Mouse (Mus musculus) lung, embryonic 15.5 days (tissue): ENCODE measurements at regions not wholly inside any gene's neighbourhood (a gene's known extent, or its start where the extent isn't known, plus 50 kb on each side); places are given as distances from the start of the nearest gene placed in this dataset.

Experiments used
- ATAC-seq: fragments of 200-750 bp; cut with Nextera tagmentation; 2 replicates; pipeline ENCODE4 v1.8.0; 2017; ENCODE audit warnings: moderate number of reproducible peaks, borderline replicate concordance; ENCODE audit not compliant: low FRiP score, low TSS enrichment; ENCODE audit errors: extremely low read depth
- H3K27ac ChIP-seq: fragments of 300-500 bp; sonication (generic); 2 replicates; pipeline ENCODE4 v1.5.1; 2015; ENCODE audit warnings: moderate library complexity, mild to moderate bottlenecking, inconsistent platforms
- H3K27me3 ChIP-seq: fragments of 300-500 bp; sonication (generic); 2 replicates; pipeline ENCODE4 v1.6.1; 2015; ENCODE audit warnings: inconsistent platforms
- H3K36me3 ChIP-seq: fragments of 300-500 bp; sonication (generic); 2 replicates; pipeline ENCODE4 v1.6.1; 2015; ENCODE audit warnings: inconsistent platforms
- H3K4me1 ChIP-seq: fragments of 300-500 bp; sonication (generic); 2 replicates; pipeline ENCODE4 v1.6.1; 2015; ENCODE audit warnings: inconsistent platforms
- H3K4me2 ChIP-seq: fragments of 300-500 bp; sonication (generic); 2 replicates; pipeline ENCODE4 v1.6.1; 2015; ENCODE audit warnings: inconsistent platforms, mild to moderate bottlenecking, moderate library complexity
- H3K4me3 ChIP-seq: fragments of 300-500 bp; sonication (generic); 2 replicates; pipeline ENCODE4 v1.5.1; 2015; ENCODE audit warnings: mild to moderate bottlenecking, inconsistent platforms
- H3K9ac ChIP-seq: fragments of 300-500 bp; sonication (generic); 2 replicates; pipeline ENCODE4 v1.6.1; 2015; ENCODE audit warnings: inconsistent platforms
- H3K9me3 ChIP-seq: fragments of 300-500 bp; sonication (generic); 2 replicates; pipeline ENCODE4 v1.6.1; 2016; ENCODE audit warnings: inconsistent platforms
- WGBS: fragments of 180-500 bp; shearing (Covaris S2); methylation state at CpG from one replicate; pipeline ENCODE4 v1.1.7; 2015; 5-methylcytosine and 5-hydroxymethylcytosine counted together

DNA sequence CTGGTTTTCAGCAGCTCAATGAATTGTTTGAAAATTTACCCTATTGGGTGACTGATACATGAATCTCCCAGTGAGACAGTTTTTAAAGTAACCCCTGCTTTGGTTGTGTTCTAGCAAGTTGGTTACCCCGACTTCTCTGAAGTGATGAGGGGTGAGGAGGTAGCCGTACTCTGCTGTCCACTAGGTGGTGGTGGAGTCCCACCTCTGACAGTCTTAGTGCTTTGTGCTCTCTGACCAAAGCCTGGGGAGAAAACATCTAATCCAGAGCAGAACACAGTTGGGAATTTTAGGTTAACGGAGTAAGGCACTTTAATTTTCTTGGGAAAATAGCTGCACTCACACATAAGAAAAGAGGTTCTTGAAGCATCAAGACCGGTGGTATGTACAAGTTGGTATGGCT, 624.1 kb downstream of the Ets1 start:
- H3K9me3 ChIP-seq, result no peaks in the 10 kb centered on the region
- no peak for ATAC-seq
- H3K4me2 ChIP-seq, result no peak overlapping the region
- no peaks in the 10 kb centered on the region for H3K4me1 ChIP-seq
- H3K4me3 ChIP-seq, result no peak overlapping the region
- no peak overlapping the region for H3K9ac ChIP-seq
- 22% methylated on average over 4 of the region's 4 CpGs for WGBS
- peaks cover 5% of the 10 kb centered on the region; the same call in 1 of the 2 replicates for H3K27me3 ChIP-seq
- no peaks in the 10 kb centered on the region for H3K36me3 ChIP-seq
- H3K27ac ChIP-seq, result no peak overlapping the region

DNA sequence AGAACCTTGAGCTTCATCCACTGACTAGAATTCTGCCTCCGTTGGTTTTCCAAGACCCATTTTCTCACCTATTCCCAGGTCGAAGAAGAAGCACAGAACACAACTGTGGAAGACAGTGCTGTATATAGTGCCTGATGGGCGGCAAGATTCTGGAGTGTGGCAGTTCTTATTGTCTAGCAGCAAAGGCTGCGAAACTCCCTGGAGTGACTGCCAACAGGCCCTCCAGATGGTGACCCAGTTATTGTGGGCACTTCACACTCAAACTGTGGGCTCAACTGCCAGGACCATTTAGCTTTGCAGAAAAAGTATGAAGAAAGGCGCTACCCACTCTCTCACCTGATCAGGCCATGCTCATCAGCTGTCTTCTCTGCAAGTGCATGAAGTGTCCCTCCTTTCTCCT, 653.4 kb downstream of the Ets1 start:
- Histone ChIP-seq H3K4me2 (no peak overlapping the region), H3K27ac (no peak overlapping the region), H3K4me1 (no peaks in the 10 kb centered on the region), H3K27me3 (no peaks in the 10 kb centered on the region), H3K9me3 (no peaks in the 10 kb centered on the region), H3K9ac (no peak overlapping the region), H3K4me3 (no peak overlapping the region), H3K36me3 (no peaks in the 10 kb centered on the region)
- ATAC-seq, result no peak
- 87% methylated on average over 5 of the region's 5 CpGs for WGBS

DNA sequence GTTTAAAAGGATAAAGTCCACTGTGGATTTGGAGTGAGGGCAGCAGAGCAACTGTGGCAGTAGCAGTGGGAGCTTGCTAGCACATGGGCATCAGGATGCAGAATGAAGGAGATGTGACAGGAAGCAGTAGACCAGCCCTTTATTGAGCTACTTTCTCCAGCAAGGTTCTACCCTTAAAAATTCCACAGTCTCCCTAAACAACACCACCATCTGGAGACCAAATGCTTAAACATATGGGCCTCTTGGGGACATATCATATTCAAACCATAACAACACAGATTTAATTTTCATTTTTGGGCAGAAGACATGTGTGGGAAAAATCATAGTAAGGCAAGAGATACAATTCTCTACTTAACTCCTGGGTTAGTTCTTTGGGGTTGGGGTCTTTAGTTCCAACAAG, 656.1 kb downstream of the Ets1 start:
- H3K9me3 ChIP-seq, result no peaks in the 10 kb centered on the region
- H3K27ac ChIP-seq, result no peak overlapping the region
- no peak overlapping the region for H3K9ac ChIP-seq
- H3K36me3 ChIP-seq, result no peaks in the 10 kb centered on the region
- no peak for ATAC-seq
- H3K4me2 ChIP-seq, result no peak overlapping the region
- no peak overlapping the region for H3K4me3 ChIP-seq
- H3K27me3 ChIP-seq, result no peaks in the 10 kb centered on the region
- no peaks in the 10 kb centered on the region for H3K4me1 ChIP-seq

DNA sequence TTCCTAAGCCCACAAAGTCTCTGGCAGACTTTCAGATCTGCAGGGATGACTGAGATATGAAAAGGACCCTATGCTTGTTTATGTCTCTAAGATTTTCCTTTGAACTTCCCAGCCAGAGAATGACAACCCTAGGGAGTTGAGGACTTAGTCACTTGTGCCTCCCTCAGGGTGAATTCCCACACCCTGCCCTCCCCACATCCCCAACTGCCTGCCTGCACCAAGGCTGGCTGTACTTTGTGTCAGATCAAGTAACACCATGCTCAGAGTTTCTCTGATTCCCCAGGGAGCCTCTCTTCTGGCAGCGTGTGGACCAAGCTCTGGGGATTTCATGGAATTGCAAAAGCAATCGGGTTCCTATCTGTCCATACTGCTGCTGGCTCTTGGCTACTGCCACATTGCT, 659.9 kb downstream of the Ets1 start:
- Histone ChIP-seq H3K27ac (no peak overlapping the region), H3K4me2 (no peak overlapping the region), H3K36me3 (no peaks in the 10 kb centered on the region), H3K4me3 (no peak overlapping the region), H3K4me1 (no peaks in the 10 kb centered on the region), H3K9ac (no peak overlapping the region), H3K27me3 (no peaks in the 10 kb centered on the region), H3K9me3 (no peaks in the 10 kb centered on the region)
- 8% methylated on average over 2 of the region's 2 CpGs for WGBS
- no peak for ATAC-seq

DNA sequence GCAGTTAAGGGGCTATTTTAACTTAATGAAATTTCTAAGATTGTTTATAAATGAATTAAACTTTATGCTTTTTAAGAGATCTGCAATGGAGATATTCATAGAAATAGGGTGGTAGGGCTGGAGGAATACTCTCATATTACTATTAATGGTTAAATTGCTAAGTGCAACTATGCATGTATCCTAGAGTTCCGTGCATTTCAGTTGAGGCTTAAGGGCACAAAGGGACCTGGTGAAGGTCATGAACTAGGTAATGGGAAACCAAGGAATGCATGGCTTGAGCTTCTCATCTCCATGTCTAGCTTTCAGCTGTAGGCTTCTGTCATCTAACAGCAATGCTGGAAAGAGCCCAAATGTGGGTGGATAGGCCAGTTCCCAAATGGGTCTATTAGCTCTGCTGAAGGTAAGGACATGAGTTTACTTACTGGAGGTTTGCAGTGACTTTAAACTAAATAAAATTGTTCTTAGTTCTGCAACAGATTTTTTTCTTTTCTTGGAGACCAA, 683.6 kb downstream of the Ets1 start:
- 72% methylated on average over 1 of the region's 1 CpGs for WGBS
- H3K4me3 ChIP-seq, result no peak overlapping the region
- no peak overlapping the region for H3K9ac ChIP-seq
- H3K9me3 ChIP-seq, result no peaks in the 10 kb centered on the region
- H3K4me2 ChIP-seq, result no peak overlapping the region
- no peaks in the 10 kb centered on the region for H3K36me3 ChIP-seq
- ATAC-seq, result no peak
- no peaks in the 10 kb centered on the region for H3K27me3 ChIP-seq
- H3K27ac ChIP-seq, result no peak overlapping the region
- H3K4me1 ChIP-seq, result no peaks in the 10 kb centered on the region

DNA sequence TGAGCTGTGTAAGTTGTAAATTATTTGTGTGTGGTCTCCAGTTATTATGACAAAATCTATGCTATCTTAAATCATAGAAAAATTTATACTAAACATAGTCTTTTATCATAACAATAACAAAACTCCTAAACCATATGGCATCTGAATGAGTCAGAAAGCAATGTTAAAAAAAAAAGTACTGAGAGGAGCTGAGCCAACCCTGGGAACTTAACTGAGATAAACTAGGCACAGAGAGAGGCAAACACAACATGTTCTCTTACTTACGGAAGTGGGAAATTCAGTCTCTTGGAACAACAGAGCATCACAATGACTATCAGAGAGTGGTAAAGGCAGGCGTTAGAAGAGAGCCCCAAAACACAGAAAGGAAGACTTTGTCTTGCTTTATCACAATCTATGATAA, 691.7 kb downstream of the Ets1 start:
- H3K4me2 ChIP-seq, result no peak overlapping the region
- no peaks in the 10 kb centered on the region for H3K27me3 ChIP-seq
- no peak overlapping the region for H3K4me3 ChIP-seq
- H3K9me3 ChIP-seq, result no peaks in the 10 kb centered on the region
- H3K4me1 ChIP-seq, result no peaks in the 10 kb centered on the region
- ATAC-seq, result no peak
- H3K27ac ChIP-seq, result no peak overlapping the region
- H3K36me3 ChIP-seq, result no peaks in the 10 kb centered on the region
- WGBS, result 40% methylated on average over 2 of the region's 2 CpGs
- no peak overlapping the region for H3K9ac ChIP-seq

DNA sequence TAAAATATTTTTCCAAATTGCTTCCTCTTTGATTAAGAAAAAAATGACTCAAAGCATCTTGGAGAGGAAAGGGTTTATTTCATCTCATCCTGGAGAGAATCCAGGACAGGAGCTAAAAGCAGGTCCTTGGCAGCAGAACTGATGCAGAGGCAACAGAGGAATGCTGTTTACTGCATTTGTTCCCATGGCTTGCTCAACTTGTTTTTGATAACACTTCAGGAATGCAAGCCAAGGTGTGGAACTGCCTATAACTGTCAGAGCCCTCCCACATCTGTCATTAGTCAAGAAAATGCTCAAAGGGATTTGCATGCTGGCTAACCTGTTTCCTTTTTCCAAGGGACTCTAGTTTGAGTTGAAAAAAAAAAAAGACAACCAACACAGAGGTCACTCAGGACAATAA, 714.2 kb downstream of the Ets1 start:
- H3K36me3 ChIP-seq, result no peaks in the 10 kb centered on the region
- no peak overlapping the region for H3K4me2 ChIP-seq
- no peak overlapping the region for H3K4me3 ChIP-seq
- H3K9ac ChIP-seq, result no peak overlapping the region
- no peak for ATAC-seq
- H3K9me3 ChIP-seq, result no peaks in the 10 kb centered on the region
- no peaks in the 10 kb centered on the region for H3K27me3 ChIP-seq
- H3K27ac ChIP-seq, result no peak overlapping the region
- no peaks in the 10 kb centered on the region for H3K4me1 ChIP-seq

DNA sequence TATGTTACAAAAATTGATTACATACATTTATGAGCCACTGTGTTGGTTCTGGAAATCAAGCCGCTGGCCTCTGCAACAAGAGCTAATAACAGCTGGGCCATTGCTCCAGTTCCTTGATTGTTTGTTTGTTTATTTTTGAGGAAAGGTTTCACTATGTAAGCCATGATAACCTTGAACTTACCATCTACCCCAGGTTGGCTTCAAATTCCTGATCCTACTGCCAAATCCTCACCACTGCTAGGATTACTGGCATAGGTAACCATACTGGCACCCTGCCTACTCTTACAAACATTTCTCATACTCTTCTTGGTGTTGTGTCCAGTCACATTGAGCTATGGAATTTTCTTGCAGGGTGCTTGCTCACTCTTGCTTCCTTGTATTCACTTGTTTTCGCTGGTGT, 720.6 kb downstream of the Ets1 start:
- H3K27me3 ChIP-seq, result no peaks in the 10 kb centered on the region
- WGBS, result 64% methylated on average over 2 of the region's 2 CpGs
- H3K36me3 ChIP-seq, result no peaks in the 10 kb centered on the region
- no peaks in the 10 kb centered on the region for H3K9me3 ChIP-seq
- no peak overlapping the region for H3K4me2 ChIP-seq
- H3K4me3 ChIP-seq, result no peak overlapping the region
- H3K9ac ChIP-seq, result no peak overlapping the region
- H3K27ac ChIP-seq, result no peak overlapping the region
- H3K4me1 ChIP-seq, result no peaks in the 10 kb centered on the region
- no peak for ATAC-seq

DNA sequence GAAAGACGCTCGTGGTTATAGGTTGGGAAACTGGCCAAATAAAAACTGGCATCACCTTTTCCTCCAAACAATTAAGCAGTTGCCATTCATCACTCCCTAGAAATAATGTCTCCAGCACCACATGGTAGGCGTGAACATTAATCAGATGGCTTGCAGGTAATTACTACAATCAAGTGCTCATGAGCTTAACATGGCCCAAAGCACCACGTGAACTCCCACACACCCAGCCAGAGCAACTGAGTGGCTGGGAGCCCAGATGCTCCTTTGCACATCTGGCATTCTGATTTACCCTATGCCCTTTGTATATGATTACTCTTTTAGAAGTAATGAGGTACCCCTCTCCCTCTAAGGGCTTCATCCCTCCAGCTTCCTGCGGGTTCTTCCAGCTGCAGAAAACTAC, 724.9 kb downstream of the Ets1 start:
- Histone ChIP-seq H3K4me1 (no peaks in the 10 kb centered on the region), H3K9ac (no peak overlapping the region), H3K4me2 (no peak overlapping the region), H3K27ac (no peak overlapping the region), H3K9me3 (no peaks in the 10 kb centered on the region), H3K36me3 (no peaks in the 10 kb centered on the region), H3K27me3 (no peaks in the 10 kb centered on the region), H3K4me3 (no peak overlapping the region)
- ATAC-seq, result no peak
- 70% methylated on average over 5 of the region's 5 CpGs for WGBS

DNA sequence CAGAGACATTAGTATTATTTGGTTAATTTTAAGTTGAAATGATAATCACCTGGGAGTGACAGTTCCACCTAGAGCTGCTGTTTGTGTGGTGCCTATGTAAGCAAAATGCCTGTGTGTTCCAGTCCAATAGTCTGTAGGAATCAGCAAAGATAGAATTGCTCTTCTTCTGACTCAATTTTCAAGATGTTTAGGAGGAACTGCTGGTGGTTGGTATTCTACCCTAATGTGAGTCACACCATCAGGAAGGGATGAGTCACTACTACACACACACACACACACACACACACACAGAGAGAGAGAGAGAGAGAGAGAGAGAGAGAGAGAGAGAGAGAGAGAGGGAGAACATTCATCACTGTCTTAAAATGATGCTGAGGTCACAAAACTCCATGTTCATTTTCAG, 753.1 kb downstream of the Ets1 start:
- H3K9me3 ChIP-seq, result no peaks in the 10 kb centered on the region
- no peak for ATAC-seq
- H3K4me3 ChIP-seq, result no peak overlapping the region
- H3K4me2 ChIP-seq, result no peak overlapping the region
- no peaks in the 10 kb centered on the region for H3K27me3 ChIP-seq
- H3K36me3 ChIP-seq, result no peaks in the 10 kb centered on the region
- H3K27ac ChIP-seq, result no peak overlapping the region
- H3K4me1 ChIP-seq, result no peaks in the 10 kb centered on the region
- no peak overlapping the region for H3K9ac ChIP-seq

DNA sequence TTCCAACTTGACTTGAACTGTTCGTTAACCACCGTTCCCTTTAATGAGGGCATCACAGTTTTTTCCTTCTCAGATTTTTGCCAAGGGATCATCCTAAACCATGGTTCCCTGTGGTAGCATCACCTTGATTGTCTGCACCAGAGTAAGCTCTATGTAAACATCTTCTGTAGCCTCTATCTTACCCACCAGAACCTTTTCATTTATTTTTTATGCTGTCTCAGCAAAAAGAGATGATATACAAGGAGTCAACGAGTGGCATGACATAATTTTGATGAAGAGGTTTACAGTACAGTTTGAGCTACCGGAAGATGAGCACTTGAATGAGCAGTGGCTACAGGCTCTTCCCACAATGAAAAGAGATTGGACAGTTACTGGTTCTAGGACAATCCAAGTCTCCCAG, 768.7 kb downstream of the Ets1 start:
- WGBS, result 84% methylated on average over 4 of the region's 4 CpGs
- no peak for ATAC-seq
- H3K4me2 ChIP-seq, result no peak overlapping the region

DNA sequence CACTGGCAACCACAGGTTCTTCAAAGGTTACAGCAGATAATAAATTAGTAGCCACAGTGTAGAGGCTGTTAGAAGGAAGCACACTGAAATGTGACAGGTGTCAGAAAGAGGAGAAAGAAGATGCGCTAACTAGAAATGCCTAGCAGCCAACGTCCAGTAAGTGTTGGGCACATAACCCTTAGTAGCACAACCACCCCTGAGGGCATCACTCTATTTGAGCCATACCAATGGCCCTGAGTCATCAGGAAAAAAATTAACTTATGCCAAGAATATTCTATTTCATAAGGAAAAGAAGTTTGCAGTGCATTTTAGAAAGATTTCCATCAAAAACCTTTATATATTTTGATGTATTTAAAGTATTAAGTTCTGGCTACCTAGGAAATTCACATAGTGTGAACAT, 771.5 kb downstream of the Ets1 start:
- H3K36me3 ChIP-seq, result no peaks in the 10 kb centered on the region
- H3K4me1 ChIP-seq, result no peaks in the 10 kb centered on the region
- no peak overlapping the region for H3K4me2 ChIP-seq
- no peak overlapping the region for H3K9ac ChIP-seq
- no peaks in the 10 kb centered on the region for H3K27me3 ChIP-seq
- no peak for ATAC-seq
- H3K27ac ChIP-seq, result no peak overlapping the region
- 78% methylated on average over 2 of the region's 2 CpGs for WGBS
- H3K4me3 ChIP-seq, result no peak overlapping the region
- H3K9me3 ChIP-seq, result no peaks in the 10 kb centered on the region

More for the DNA sequence above, 768.7 kb downstream of the Ets1 start:
- H3K4me1 ChIP-seq, result no peaks in the 10 kb centered on the region
- no peak overlapping the region for H3K9ac ChIP-seq
- H3K9me3 ChIP-seq, result no peaks in the 10 kb centered on the region
- no peak overlapping the region for H3K4me3 ChIP-seq
- H3K27me3 ChIP-seq, result no peaks in the 10 kb centered on the region
- H3K36me3 ChIP-seq, result no peaks in the 10 kb centered on the region
- no peak overlapping the region for H3K27ac ChIP-seq

DNA sequence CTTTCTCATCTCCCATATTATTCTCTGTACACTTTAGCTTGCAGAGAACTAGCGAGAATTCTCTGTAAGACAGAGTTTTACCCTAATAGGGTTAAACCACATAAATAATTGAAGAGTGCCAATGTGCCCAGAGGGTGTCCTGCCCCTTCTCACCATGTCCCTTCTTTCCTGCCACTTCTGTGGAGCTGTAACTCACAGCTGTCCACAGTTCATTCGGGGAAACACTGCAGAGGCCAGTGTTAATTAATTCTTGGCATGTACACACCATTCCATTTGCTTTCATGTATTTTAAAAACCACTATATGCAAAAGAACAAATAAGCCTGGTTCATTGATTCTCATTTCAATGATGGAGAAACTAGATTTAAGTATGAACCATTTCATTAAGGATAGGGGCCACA, 787.8 kb downstream of the Ets1 start:
- Histone ChIP-seq H3K27me3 (no peaks in the 10 kb centered on the region), H3K4me1 (no peaks in the 10 kb centered on the region), H3K27ac (no peak overlapping the region), H3K4me2 (no peak overlapping the region), H3K36me3 (no peaks in the 10 kb centered on the region), H3K9ac (no peak overlapping the region), H3K9me3 (no peaks in the 10 kb centered on the region), H3K4me3 (no peak overlapping the region)
- WGBS, result 59% methylated on average over 2 of the region's 2 CpGs
- no peak for ATAC-seq
